Mouse (Mus musculus): Measurements from ENCODE around the gene Mbnl2.

DNA sequence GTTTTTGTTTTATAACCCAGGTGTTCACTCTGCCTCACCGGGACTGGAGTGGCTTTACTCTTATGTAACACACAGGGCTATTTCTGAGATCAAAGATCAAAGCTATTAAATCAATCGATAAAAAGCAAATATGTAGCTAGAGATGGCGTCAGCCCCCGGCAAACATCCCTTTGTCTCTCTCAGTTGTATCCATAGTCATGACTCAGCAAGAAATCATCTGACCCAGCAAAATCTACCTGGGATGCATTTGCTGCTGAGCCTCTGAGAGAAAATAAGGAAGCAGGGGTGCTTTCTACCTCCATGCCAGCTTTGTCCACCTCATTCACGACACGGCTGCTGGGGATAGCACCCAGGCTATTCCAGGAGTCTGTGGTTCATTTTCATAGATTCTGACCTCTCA is 18.0 kb upstream of the Mbnl2 start:
- TF ChIP-seq POLR2A (IDR thresholded peaks at IDR 0.05; ENCODE audit: control insufficient read depth in 1 of 2, insufficient read depth in 1 of 2, low read depth in 1 of 2, low read length in 2 of 2, poor library complexity in 1 of 2) (no peak), MYC (IDR thresholded peaks at IDR 0.05; ENCODE audit: low read depth, low read length) (no peak), HCFC1 (IDR thresholded peaks at IDR 0.05; ENCODE audit: low read depth, low read length) (no peak), POLR2AphosphoS2 (IDR thresholded peaks at IDR 0.05; ENCODE audit: low read length) (no peak), CTCF (IDR thresholded peaks at IDR 0.05 in 2 of 3, conservative IDR thresholded peaks at IDR 0.05 in 1 of 3; ENCODE audit: control insufficient read depth in 1 of 3, insufficient read depth in 1 of 3, low read depth in 2 of 3, low read length in 3 of 3, poor library complexity in 1 of 3, severe bottlenecking in 1 of 3) (no peak), ZKSCAN1 (IDR thresholded peaks at IDR 0.05; ENCODE audit: low read depth, low read length) (no peak)

Data from MEL (cell line).